Mouse (Mus musculus): ENCODE results near the gene 1700056E22Rik.

1700056E22Rik gene

DNA sequence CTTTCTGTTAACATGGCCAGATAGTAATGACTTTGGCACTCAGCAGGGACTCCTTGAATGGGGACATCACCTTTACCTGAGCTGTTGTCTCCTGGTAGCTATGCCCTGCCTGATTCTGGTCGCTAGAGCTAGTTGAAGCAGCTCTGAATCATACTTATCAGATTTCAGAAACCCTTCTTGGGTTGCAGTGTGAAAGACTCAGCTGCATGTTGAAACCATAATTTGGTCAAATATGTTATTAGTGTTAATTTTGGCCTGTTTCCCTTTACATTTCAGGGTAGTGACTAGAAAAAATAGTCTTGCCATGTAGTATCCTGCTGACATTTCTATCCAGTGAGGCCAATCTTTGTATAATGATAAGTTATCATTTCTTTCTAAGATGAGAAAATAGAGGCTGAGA, 17.2 kb upstream of the 1700056E22Rik start:
- no peak for DNase-seq (ENCODE audit: low spot score)

- DNase-seq (ENCODE audit: low spot score): no peak
These were observed 14.7 kb upstream of the 1700056E22Rik start for GRCm38 (mm10) chr1:184048675-184049418.

- DNase-seq (ENCODE audit: low spot score): no peak
These were observed 13.7 kb upstream of the 1700056E22Rik start for GRCm38 (mm10) chr1:184047818-184048217.

DNA sequence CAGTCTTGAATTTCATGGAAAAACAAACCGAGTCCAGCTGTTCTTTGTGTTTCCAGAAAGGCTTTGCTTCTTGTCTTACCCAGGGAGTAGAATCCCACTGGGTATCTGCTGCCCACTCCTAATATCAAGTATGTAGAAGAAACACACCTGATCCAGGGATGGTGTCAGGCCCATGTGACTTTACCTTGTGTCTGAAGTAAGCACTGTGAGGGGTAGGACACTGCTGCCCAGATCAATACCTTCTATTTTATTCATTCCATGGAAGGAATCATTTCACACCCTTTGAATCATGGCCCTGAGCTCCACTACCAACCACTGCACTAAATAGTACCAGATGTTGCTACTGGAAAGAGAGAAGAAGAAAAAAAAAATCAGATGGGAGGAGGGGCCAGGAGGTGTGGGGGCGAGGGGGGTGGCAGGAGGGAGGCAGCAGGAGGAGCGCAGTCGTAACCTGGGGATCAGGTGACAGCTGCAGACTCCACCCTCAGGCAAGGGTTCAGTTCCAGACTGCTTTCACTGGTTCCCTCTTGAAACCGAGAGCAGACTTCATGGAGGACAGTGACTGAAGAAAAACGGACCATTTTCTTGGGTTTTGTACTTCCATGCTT, 12.1 kb upstream of the 1700056E22Rik start:
- DNase-seq (ENCODE audit: low spot score): no peak

DNA sequence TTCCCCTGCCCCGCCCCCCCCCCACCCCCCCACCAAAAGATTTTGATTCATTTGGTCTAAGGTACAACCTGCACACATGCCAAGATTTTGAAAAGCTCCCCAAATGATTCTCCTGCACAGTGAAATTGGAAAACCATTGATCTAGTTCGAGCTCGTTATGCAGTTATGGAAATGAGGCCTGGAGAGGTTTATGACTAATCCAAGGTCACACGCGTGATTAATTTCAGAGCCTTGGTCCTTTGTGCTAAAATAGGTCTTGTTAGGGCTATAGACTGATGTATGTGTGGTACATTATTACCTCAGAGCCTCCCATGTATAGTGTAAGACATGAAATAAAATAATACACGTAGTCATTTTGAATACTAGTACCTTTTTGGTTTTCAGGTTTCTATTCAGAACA, 9.3 kb upstream of the 1700056E22Rik start:
- no peak for DNase-seq (ENCODE audit: low spot score)

GRCm38 (mm10) chr1:184042745-184043144, 8.6 kb upstream of the 1700056E22Rik start:
- no peak for DNase-seq (ENCODE audit: low spot score)

GRCm38 (mm10) chr1:184041778-184042573, 7.9 kb upstream of the 1700056E22Rik start:
- DNase-seq (ENCODE audit: low spot score): no peak

GRCm38 (mm10) chr1:184040906-184041305, 6.8 kb upstream of the 1700056E22Rik start:
- no peak for DNase-seq (ENCODE audit: low spot score)

DNA sequence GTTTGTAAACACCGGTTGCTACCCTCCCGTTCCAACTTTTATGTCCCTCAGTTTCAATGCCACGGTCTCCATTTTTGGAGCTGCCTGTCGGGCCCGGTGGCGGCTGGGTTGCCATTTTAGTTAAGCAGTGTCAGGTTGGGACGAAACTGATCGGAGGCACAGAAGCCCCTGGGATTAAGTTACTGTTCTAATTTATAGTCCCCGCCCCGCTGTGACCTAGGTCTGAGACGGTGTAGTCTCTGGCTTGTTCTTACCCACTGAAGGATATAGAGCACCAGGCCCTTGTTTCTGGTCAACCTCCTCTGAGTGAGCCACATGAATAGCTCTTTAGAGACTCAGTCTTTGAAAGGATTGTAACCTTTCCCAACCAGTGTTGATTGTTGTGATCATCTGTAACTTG, 6.1 kb upstream of the 1700056E22Rik start:
- no peak for DNase-seq (ENCODE audit: low spot score)

DNA sequence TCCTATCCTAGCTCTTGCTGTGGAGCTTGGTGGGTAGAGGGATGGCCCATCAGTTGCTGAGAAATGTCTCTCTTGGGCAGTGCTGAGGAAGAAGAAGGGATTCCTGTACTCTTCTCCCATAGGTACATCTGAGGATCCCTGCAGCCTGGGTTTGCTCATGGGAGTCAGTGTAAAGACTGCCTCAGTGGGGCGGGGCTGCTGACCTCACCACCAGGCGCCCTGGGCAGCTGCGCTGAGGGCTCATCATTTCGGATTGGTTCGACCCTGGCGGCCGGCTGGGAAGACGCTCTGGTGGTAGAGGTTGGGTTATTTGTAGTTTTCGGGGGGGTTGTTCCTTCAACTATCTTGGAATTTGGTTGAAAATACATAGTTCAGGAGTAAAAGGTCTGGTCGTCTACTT, 5.2 kb upstream of the 1700056E22Rik start:
- no peak for DNase-seq (ENCODE audit: low spot score)

DNA sequence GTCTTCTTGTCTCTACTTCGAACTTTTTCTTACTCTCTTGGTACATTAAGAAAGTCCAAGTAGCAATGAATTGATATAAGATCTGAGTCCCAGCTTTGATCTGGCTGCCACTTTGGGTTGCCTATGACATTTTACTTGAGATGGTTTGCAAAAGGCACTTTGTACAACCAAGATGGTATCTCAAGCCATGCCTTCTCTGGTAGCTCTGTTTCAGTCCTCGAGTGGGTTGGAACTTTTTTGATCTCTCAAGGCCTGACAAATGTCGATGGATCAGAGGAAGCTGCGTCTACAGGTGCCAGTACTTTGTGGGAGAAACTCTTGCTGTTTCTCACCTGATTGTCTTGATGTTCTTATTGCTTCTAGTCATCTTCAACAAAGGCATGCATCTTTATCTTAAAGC, 3.7 kb upstream of the 1700056E22Rik start:
- DNase-seq (ENCODE audit: low spot score): no peak

- no peak for DNase-seq (ENCODE audit: low spot score)
These were observed 1.3 kb upstream of the 1700056E22Rik start for GRCm38 (mm10) chr1:184035346-184035903.

- DNase-seq (ENCODE audit: low spot score): no peak
These were observed 660 bp upstream of the 1700056E22Rik start for GRCm38 (mm10) chr1:184034741-184035181.

GRCm38 (mm10) chr1:184033390-184034010, 601 bp downstream of the 1700056E22Rik start:
- DNase-seq (ENCODE audit: low spot score): peak; percentile 62

DNA sequence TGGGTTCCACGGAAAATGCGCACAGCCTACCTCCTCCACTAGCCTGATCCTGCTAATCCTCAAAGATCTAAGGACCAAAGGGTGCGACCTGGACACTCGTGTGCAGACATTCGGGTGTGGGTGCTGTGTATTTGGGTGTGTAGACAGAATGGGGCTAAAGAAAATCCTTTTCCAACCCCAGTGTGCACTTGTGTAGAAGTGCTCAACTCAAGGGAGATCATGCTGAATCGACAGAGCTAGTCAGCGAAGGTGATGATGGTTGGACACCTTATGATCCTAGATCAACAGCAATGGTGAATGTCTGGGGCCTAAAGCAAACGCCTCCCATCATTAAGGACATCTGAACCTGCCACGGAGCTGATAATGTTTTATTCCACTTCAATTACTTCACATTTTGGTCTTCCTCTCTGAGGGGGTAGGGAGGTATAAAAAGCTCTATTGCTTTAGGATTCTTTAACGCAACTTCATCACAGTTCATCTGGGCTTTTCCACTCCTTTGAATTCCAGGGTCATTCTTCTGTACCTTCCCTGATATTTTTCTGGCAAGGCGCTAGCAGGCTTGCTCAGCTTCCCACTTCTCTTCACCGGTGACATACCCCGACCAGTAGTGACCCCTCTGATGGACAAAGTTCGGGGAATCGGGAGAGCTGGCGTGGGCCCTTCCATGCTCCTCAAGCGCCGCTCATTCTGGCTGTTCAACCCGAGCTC, 1.3 kb downstream of the 1700056E22Rik start:
- no peak for DNase-seq (ENCODE audit: low spot score)

DNA sequence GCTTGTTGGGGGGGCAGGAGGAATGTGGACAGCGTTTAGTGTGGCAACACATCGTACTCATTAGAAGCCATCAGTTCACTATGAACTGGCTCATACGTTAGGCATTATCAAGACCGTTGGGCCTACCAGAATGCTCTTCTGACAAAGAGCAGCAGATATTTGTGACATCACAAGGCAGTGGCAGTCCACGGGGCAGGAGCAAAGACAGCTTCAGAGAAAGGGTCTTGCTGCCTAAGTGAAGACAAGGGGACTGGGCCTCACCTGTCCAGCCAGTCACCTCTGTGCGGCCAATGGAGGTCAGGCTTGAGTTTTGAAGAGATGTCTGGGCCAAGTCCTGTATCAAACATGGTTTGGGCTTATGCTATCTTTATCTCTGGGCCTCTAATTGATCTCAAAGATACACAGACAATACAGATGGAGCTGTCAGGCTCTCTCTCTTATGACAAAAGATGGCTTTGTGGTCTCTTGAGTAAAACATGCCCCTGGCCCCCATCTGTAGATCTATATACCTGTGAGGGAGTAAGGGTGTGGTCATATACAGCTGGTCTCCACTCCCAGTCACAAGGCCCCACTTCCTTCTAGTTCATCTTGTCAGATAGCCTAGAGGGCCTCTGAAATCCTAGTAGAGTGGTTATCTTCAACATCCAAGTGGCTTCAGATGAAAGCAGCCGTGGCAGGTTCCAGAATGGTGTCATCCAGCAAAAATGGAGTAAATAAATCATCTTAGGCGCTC, 3.9 kb downstream of the 1700056E22Rik start:
- DNase-seq (ENCODE audit: low spot score): no peak

DNA sequence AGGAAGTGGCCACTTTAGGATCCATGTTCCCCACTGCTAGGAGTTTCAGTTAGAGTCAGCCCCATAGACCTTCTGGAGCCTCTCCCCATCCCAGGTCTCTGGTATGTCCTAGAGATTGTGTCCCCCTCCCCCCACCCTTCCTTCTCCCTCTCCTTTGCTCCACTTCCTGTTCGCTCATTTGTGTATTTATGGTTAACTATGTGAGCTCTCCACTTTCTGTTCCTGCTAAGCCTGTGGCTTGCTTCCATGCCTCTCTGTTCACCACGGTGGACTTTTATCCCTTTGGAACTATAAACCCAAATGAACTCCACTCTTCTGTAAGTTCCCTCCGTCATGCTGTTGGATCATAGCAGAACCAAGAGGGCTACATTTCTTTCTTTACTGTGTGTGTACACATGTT, 7.1 kb downstream of the 1700056E22Rik start:
- no peak for DNase-seq (ENCODE audit: low spot score)

DNA sequence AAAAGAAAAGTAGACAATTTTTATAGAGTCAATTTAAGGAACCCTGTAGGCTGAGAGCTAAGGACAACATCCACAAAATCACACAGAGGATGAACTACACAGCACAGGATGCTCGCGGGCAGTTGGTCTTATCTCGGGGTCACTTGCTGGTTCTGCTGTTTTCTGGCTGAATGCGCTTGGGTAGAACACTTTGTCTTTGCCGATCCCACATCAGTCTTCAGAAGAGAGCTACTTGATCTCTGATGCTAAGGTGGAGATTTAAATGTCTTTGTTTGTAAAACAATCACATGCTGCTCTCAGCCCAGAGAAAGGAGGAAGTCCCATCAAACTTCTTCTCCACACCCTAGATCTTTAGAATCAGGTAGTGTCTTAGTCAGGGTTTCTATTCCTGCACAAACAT, 9.0 kb downstream of the 1700056E22Rik start:
- DNase-seq (ENCODE audit: low spot score): no peak

GRCm38 (mm10) chr1:184024631-184025030, 9.5 kb downstream of the 1700056E22Rik start:
- no peak for DNase-seq (ENCODE audit: low spot score)

DNA sequence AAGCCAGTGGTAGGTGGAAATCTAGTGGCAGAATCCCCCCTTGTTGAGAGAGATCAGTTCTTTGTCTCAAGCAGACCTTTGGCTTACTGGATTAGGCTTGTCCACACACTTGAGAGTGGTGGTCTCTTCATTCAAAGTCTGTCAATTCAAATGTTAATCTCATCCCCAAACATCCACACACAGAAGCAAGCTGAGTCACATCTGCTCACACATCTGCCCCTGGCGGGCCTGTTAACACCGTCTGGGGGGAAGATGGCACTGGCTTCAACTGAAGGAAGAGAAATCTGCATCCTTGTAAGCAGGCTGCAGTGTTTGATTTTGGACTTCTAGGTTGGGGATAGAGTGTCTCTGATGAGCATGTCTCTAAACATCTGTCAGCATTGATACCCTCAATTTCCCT, 10.1 kb downstream of the 1700056E22Rik start:
- DNase-seq (ENCODE audit: low spot score): no peak

- DNase-seq (ENCODE audit: low spot score): no peak
These were observed 14.4 kb downstream of the 1700056E22Rik start for GRCm38 (mm10) chr1:184019722-184020107.
